Mouse (Mus musculus) G1E (cell line): Measurements from ENCODE around the gene Sh3rf1. TPM values are rescaled to one million over a fixed set of nuclear protein-coding genes. Genes with fewer than 3 reads are reported as not detected.

ENCODE experiments used
- ATAC-seq: 2 replicates; pipeline ENCODE4 v1.8.0; 2016; ENCODE audit warnings: mild to moderate bottlenecking; ENCODE audit not compliant: insufficient number of reproducible peaks, poor library complexity, low FRiP score, severe bottlenecking; ENCODE audit errors: extremely low read depth
- DNase-seq: peaks from one replicate; pipeline ENCODE4 v3.0.0; 2012; ENCODE audit warnings: low spot score
- H3K27me3 ChIP-seq: 2 replicates; pipeline ENCODE4 v1.6.1; 2012; ENCODE audit warnings: mild to moderate bottlenecking, low read length, inconsistent platforms; ENCODE audit not compliant: insufficient read depth
- H3K36me3 ChIP-seq: replicated peaks from 2 replicates; pipeline ENCODE3; 2012; ENCODE audit warnings: mild to moderate bottlenecking, inconsistent platforms
- H3K4me1 ChIP-seq: 2 replicates; pipeline ENCODE4 v1.6.1; 2012; ENCODE audit warnings: low read depth, low read length, inconsistent platforms, mixed read lengths; ENCODE audit not compliant: insufficient read depth
- H3K4me3 ChIP-seq: 2 replicates; pipeline ENCODE4 v1.5.1; 2012; ENCODE audit warnings: low read depth, mild to moderate bottlenecking, inconsistent platforms, low read length, moderate library complexity, mixed read lengths
- H3K9me3 ChIP-seq: replicated peaks from 2 replicates; pipeline ENCODE4 v1.6.1; 2012; ENCODE audit warnings: inconsistent platforms
- CTCF ChIP-seq: IDR thresholded peaks from 2 replicates; pipeline ENCODE4 v1.5.1; 2012; ENCODE audit warnings: low read depth, low read length, inconsistent platforms, mixed read lengths
- GATA1 ChIP-seq: IDR thresholded peaks from 2 replicates; pipeline ENCODE4 v1.6.1; 2012; ENCODE audit warnings: borderline replicate concordance, low read length, inconsistent platforms, mixed read lengths
- GATA2 ChIP-seq: IDR thresholded peaks from 2 replicates; pipeline ENCODE4 v1.6.1; 2012; ENCODE audit warnings: low read depth, low read length, inconsistent platforms, borderline replicate concordance
- POLR2AphosphoS5 ChIP-seq: IDR thresholded peaks from 2 replicates; pipeline ENCODE4 v1.6.1; 2012; ENCODE audit warnings: low read depth, low read length, inconsistent platforms; ENCODE audit not compliant: insufficient replicate concordance
- TAL1 ChIP-seq: conservative IDR thresholded peaks from 2 replicates; pipeline ENCODE4 v1.6.1; 2012; ENCODE audit warnings: low read depth, low read length, inconsistent platforms, mixed read lengths
- polyA plus RNA-seq: library from polyadenylated mRNA; stranded (reverse); fragments of >175 nt; gene quantifications from 2 replicates; pipeline ENCODE4 v1.2.3, GENCODE M21; 2012
- total RNA-seq, 2 experiments: library from RNA; stranded (forward) in 1 of 2; stranded (reverse) in 1 of 2; fragments of 200-1000 nt in 1 of 2; fragments of >200 nt in 1 of 2; fragmentation: Nextera tagmentation in 1 of 2; gene quantifications; 2 replicates each; pipeline ENCODE4 v1.2.3; 2014 to 2017

The Sh3rf1 gene
- total and polyA plus RNA-seq, 3 experiments = 2.3 to 4.0 (median 2.6) TPM

- Histone ChIP-seq H3K4me3 (no peak overlapping the region), H3K36me3 (no peaks in the 10 kb centered on the region), H3K4me1 (peaks cover 4% of the 10 kb centered on the region; the same call in 1 of the 2 replicates), H3K9me3 (no peaks in the 10 kb centered on the region), H3K27me3 (peaks cover 4% of the 10 kb centered on the region; the same call in 1 of the 2 replicates)
- ATAC-seq = no peak
- no peak for DNase-seq
- TF ChIP-seq GATA2 = no peak
- TF ChIP-seq POLR2AphosphoS5 = no peak
- no peak for TF ChIP-seq TAL1
- no peak for TF ChIP-seq GATA1
- no peak for TF ChIP-seq CTCF
Measured at GRCm38 (mm10) chr8:61322462-61322861, 98.8 kb downstream of the Sh3rf1 start.

GRCm38 (mm10) chr8:61324363-61324914 lies 100.8 kb downstream of the Sh3rf1 start:
- no peak for DNase-seq
- TF ChIP-seq GATA2 (no peak), GATA1 (no peak), TAL1 (no peak), CTCF (no peak), POLR2AphosphoS5 (no peak)
- peaks cover 4% of the 10 kb centered on the region; the same call in 1 of the 2 replicates for H3K4me1 ChIP-seq
- ATAC-seq = no peak
- H3K27me3 ChIP-seq = peaks cover 4% of the 10 kb centered on the region; the same call in 1 of the 2 replicates
- H3K9me3 ChIP-seq = no peaks in the 10 kb centered on the region
- no peaks in the 10 kb centered on the region for H3K36me3 ChIP-seq
- no peak overlapping the region for H3K4me3 ChIP-seq

- Histone ChIP-seq H3K4me3 (no peak overlapping the region), H3K27me3 (peaks cover 4% of the 10 kb centered on the region; the same call in 1 of the 2 replicates), H3K4me1 (peaks cover 4% of the 10 kb centered on the region; the same call in 1 of the 2 replicates), H3K36me3 (no peaks in the 10 kb centered on the region), H3K9me3 (no peaks in the 10 kb centered on the region)
- TF ChIP-seq TAL1 (no peak), GATA2 (no peak), CTCF (no peak), GATA1 (no peak), POLR2AphosphoS5 (no peak)
- DNase-seq = no peak
- ATAC-seq = no peak
Measured at GRCm38 (mm10) chr8:61325014-61325715, 101.5 kb downstream of the Sh3rf1 start.

GRCm38 (mm10) chr8:61326281-61326680 lies 102.6 kb downstream of the Sh3rf1 start:
- peaks cover 4% of the 10 kb centered on the region; the same call in 1 of the 2 replicates for H3K4me1 ChIP-seq
- H3K36me3 ChIP-seq = no peaks in the 10 kb centered on the region
- no peak overlapping the region for H3K4me3 ChIP-seq
- no peak for DNase-seq
- no peak for TF ChIP-seq POLR2AphosphoS5
- TF ChIP-seq GATA1 = no peak
- no peak for TF ChIP-seq TAL1
- TF ChIP-seq GATA2 = no peak
- no peak for TF ChIP-seq CTCF
- no peak for ATAC-seq
- H3K27me3 ChIP-seq = peaks cover 4% of the 10 kb centered on the region; the same call in 1 of the 2 replicates
- H3K9me3 ChIP-seq = no peaks in the 10 kb centered on the region

GRCm38 (mm10) chr8:61327333-61327732 lies 103.7 kb downstream of the Sh3rf1 start:
- Histone ChIP-seq H3K36me3 (no peaks in the 10 kb centered on the region), H3K27me3 (peaks cover 2% of the 10 kb centered on the region; the same call in 1 of the 2 replicates), H3K4me3 (no peak overlapping the region), H3K4me1 (peaks cover 4% of the 10 kb centered on the region; the same call in 1 of the 2 replicates), H3K9me3 (no peaks in the 10 kb centered on the region)
- ATAC-seq (peak; percentile 75), DNase-seq (no peak)
- TF ChIP-seq GATA1 (no peak), CTCF (no peak), GATA2 (no peak), TAL1 (no peak), POLR2AphosphoS5 (no peak)

GRCm38 (mm10) chr8:61339629-61340028 lies 116.0 kb downstream of the Sh3rf1 start:
- Histone ChIP-seq H3K4me3 (no peak overlapping the region), H3K36me3 (no peaks in the 10 kb centered on the region), H3K4me1 (no peaks in the 10 kb centered on the region), H3K9me3 (no peaks in the 10 kb centered on the region), H3K27me3 (0 out of 2 replicates have a peak, but pooled peaks cover 2% of the 10 kb centered on the region)
- ATAC-seq (no peak), DNase-seq (no peak)
- TF ChIP-seq TAL1 (no peak), CTCF (no peak), POLR2AphosphoS5 (no peak), GATA2 (no peak), GATA1 (no peak)
